Mouse (Mus musculus) embryo, embryonic 11 days (tissue): ENCODE measurements at regions not wholly inside any gene's neighbourhood (a gene's known extent, or its start where the extent isn't known, plus 50 kb on each side); places are given as distances from the start of the nearest gene placed in this dataset.

Experiments used
- DNase-seq: peaks from one replicate; pipeline ENCODE4 v3.0.0-alpha.2; 2015

- DNase-seq: no peak
Observed at GRCm38 (mm10) chr1:127001700-127002099, 171.1 kb upstream of the Nckap5 start.

GRCm38 (mm10) chr1:126993061-126993640 lies 162.6 kb upstream of the Nckap5 start:
- DNase-seq: peak; percentile 82

GRCm38 (mm10) chr1:126992441-126992840 lies 161.8 kb upstream of the Nckap5 start:
- DNase-seq: no peak

- DNase-seq: no peak
Observed at GRCm38 (mm10) chr1:126982805-126983204, 152.2 kb upstream of the Nckap5 start.

- DNase-seq: no peak
Observed at GRCm38 (mm10) chr1:126980311-126980710, 149.7 kb upstream of the Nckap5 start.

GRCm38 (mm10) chr1:126973871-126974270 lies 143.3 kb upstream of the Nckap5 start:
- no peak for DNase-seq

GRCm38 (mm10) chr1:126971777-126972421 lies 141.3 kb upstream of the Nckap5 start:
- no peak for DNase-seq

- DNase-seq: no peak
Observed at GRCm38 (mm10) chr1:126971118-126971517, 140.5 kb upstream of the Nckap5 start.

GRCm38 (mm10) chr1:126966394-126966793 lies 135.8 kb upstream of the Nckap5 start:
- DNase-seq: peak; percentile 8

- DNase-seq: no peak
Observed at GRCm38 (mm10) chr1:126955839-126956720, 125.5 kb upstream of the Nckap5 start.

GRCm38 (mm10) chr1:126947860-126948259 lies 117.3 kb upstream of the Nckap5 start:
- no peak for DNase-seq

- DNase-seq: no peak
Observed at GRCm38 (mm10) chr1:126932658-126933057, 102.1 kb upstream of the Nckap5 start.

GRCm38 (mm10) chr1:126931754-126932153 lies 101.2 kb upstream of the Nckap5 start:
- DNase-seq: peak; percentile 86

GRCm38 (mm10) chr1:126931093-126931492 lies 100.5 kb upstream of the Nckap5 start:
- DNase-seq: no peak

- DNase-seq: no peak
Observed at GRCm38 (mm10) chr1:126930611-126931010, 100.0 kb upstream of the Nckap5 start.

GRCm38 (mm10) chr1:126929666-126930065 lies 99.1 kb upstream of the Nckap5 start:
- peak; percentile 62 for DNase-seq

GRCm38 (mm10) chr1:126928186-126928585 lies 97.6 kb upstream of the Nckap5 start:
- no peak for DNase-seq

GRCm38 (mm10) chr1:126925150-126926035 lies 94.8 kb upstream of the Nckap5 start:
- no peak for DNase-seq

GRCm38 (mm10) chr1:126923981-126924380 lies 93.4 kb upstream of the Nckap5 start:
- no peak for DNase-seq

GRCm38 (mm10) chr1:126922231-126922630 lies 91.6 kb upstream of the Nckap5 start:
- DNase-seq: no peak

GRCm38 (mm10) chr1:126918876-126919275 lies 88.3 kb upstream of the Nckap5 start:
- no peak for DNase-seq

- DNase-seq: no peak
Observed at GRCm38 (mm10) chr1:126917872-126918271, 87.3 kb upstream of the Nckap5 start.

- peak; percentile 45 for DNase-seq
Observed at GRCm38 (mm10) chr1:126916369-126916768, 85.8 kb upstream of the Nckap5 start.
